Mouse (Mus musculus) embryo, embryonic 11 days (tissue): ENCODE measurements at regions not wholly inside any gene's neighbourhood (a gene's known extent, or its start where the extent isn't known, plus 50 kb on each side); places are given as distances from the start of the nearest gene placed in this dataset.
"Not testable (repeated sequence)": the region's sequence is repeated elsewhere in the genome, so short reads cannot be mapped to it uniquely, and the experiment has no call there.

Source experiments
- DNase-seq: peaks from one replicate; pipeline ENCODE4 v3.0.0-alpha.2; 2015

- no peak for DNase-seq
Observed at GRCm38 (mm10) chr16:76958597-76959392, 54.7 kb upstream of the Usp25 start.

GRCm38 (mm10) chr16:76957491-76957890 lies 56.0 kb upstream of the Usp25 start:
- no peak for DNase-seq

DNA sequence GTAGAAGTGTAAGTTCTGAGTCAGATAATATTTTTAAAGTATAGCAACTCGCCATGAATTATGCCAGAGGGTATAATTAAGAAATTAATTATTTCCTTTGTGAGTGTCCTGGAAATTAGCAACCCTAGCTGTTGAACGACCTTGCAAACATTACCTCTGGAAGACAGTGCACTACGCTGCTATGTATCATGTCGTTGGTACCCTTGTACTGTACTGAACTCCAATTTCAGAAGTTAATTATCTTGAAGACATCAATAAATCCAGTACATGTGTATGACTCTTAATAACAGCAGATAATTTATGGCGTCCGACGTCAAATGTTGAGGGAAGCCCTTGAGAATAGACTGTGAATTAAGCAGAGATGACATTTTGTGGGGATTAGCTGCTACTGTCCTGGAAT lies 56.4 kb upstream of the Usp25 start:
- DNase-seq = no peak

DNA sequence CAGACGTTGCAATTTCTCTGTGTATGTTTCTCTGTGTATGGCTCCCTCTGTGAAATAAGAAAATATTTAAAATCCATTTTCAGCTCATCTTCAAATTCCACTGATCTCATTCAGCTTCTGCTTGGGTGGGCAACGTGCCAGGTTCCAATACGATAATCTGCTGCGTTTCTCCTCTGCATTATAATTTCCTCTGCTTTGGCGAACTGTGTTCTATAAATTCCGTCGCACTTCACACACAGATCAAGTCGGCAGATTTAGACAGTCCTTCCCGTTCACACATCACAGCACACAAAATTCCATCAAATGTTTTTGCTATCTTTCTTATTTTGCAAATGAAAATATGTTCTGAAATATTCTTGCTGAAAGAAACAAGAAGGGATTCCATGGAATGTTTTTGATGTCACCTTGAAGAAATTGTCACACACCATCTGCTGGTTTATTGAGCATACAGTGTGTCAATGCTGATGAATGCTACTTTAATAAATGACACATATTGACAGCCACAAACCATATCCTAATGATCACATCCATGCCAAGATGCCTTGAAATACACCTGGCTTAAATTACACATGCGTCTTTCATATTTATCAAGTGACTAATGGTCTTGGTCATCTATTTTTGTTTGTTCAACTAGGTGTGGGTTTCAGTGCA lies 62.5 kb upstream of the Usp25 start:
- DNase-seq = no peak

DNA sequence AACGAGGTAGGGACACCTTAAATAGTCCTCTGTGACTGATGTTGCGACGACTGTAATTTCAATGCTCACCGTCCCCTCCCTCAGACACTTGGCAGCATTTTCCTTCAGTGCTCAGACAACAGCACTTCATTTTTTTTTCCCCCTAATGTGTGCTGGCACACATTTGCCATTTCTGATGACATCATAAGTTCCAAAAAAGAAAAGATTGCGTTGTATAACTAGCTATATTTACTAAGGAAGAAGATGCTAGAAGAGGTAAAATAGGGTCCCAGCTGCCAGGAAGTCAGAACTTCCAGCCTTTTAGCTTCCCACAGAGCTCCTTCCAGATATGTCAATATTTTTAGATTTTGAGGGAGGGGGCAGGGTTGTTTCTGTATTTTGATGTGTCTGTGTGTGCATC lies 66.5 kb upstream of the Usp25 start:
- DNase-seq = no peak

DNA sequence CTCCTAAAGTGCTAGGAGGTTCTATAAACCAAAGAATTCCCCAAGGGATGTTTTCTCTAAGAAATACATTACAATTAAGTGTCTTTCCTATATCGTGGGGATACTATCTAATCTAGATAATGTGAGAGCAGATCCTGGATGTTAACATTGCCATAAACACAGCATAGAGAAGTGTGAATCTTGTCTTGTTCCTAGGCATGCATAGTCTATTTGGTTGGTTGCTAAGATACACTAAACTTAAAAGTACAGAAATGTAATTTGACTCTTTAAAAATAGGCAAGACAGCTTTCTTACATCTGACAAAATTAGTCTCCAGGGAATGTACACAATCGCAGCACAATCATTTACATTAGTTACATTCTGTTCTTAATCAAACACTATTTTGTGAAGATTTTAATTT lies 75.4 kb upstream of the Usp25 start:
- DNase-seq = no peak

GRCm38 (mm10) chr16:76927901-76928300 lies 85.6 kb upstream of the Usp25 start:
- DNase-seq = no peak

- DNase-seq = not testable (repeated sequence)
Observed at GRCm38 (mm10) chr16:76920137-76920536, 93.4 kb upstream of the Usp25 start.

DNA sequence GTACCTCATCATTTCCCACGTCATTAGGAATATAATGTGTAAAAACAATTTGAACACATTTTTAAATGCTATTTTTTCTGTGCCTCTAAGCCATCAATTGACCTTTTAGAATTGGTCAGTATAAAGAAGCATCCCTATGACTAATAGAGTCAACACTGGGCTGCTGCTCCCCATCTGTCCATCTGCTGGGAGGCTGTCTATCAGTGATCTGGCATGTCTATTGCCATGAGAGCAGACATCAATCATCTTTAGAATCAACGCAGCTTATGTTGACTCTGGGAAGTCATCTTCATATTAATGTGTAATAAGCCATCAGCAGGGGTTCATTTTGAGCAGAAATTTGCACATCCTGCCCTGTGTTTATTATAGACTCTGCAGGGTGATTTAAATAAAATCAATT lies 94.9 kb upstream of the Usp25 start:
- DNase-seq = no peak

- no peak for DNase-seq
Observed at GRCm38 (mm10) chr16:76914311-76914710, 99.2 kb upstream of the Usp25 start.

GRCm38 (mm10) chr16:76905205-76905996 lies 108.1 kb upstream of the Usp25 start:
- DNase-seq = no peak

DNA sequence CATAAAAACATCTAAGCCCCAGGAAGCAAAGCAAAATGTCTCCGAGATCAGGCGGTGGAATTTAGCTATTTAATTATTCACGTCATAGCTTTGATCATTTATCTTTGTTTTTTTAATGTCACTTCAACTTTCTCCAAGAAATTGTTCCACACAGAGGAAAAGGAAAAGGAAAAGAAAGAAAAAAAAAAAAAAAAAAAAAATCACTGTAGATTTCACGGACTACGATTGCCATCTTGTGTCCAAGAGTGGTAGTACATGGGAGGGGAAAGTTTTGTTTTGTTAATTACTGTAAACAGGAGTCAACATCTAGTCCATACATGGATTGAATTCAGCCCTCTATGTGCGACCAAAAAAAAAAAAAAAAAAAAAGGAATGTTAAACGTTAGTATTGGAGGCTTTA lies 114.4 kb upstream of the Usp25 start:
- DNase-seq = peak; percentile 32

DNA sequence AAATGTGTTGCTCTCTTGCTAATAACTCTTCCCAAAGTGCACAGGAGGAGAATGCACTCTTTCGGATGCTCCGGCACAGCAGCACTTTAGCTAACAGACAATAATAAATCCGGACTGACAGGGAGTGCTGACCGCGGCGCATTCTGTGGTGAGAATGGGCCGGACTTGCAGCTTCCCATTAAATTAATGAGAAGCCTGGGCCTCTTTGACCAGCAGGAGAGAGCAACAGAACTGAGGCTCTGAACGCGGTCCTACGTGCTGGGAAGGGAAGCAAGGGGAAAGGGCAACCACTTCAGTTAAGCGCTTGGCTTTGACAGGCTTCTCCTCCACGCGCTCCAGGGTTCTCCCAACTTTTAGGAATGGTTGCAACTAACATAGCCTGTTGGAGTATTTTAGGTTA lies 117.2 kb upstream of the Usp25 start:
- DNase-seq = peak; percentile 75

- no peak for DNase-seq
Observed at GRCm38 (mm10) chr16:76895781-76896180, 117.7 kb upstream of the Usp25 start.

DNA sequence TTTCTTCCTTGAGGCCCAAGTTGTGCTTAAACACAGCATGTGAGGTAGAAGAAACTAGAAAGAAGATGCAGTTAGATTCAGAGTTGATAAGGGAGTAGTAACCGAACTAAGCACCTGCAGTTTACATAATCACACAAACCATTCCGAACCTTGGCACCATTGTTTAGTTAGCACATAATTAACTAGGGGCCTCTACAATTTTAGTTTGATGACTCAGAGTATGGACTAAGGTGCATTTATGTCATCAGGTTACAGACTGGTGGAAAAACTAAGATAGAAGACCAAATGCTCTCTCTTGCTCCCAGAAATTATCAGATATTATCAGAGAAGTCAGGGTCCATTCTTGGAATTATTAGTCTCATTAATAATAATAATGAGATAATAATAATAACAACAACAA lies 134.9 kb upstream of the Usp25 start:
- DNase-seq = no peak

DNA sequence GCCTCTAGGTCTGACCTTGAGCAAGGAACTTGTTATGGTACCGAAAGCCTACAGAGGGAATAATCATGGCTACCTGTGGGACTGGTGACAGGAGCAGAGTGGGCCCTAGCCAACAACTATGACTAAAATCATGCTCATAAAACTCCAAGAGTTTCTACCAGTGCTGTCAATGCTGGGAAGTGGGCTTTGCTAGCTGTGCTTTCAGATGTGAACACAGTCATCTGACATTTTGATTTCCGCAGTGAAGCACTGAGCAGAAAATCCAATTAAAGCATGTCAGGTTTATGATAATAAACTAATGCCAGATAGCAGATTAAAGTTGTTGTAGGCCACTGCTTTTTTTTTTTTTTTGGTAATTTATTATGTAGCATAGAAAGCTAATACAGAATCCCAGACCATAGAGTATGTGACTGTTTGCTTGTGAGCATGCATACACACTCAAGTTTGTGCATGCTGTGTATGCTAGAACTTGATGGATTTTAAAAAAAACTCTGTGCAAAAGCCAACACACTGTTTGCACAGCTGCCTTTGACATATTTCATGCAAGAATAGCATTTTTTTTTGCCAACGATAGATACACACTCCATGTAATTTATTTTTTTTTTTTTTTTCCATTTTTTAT lies 138.0 kb upstream of the Usp25 start:
- no peak for DNase-seq

GRCm38 (mm10) chr16:76866465-76866802 lies 147.1 kb upstream of the Usp25 start:
- no peak for DNase-seq

- DNase-seq = peak; percentile 65
Observed at GRCm38 (mm10) chr16:76865731-76866464, 147.6 kb upstream of the Usp25 start.

- DNase-seq = no peak
Observed at GRCm38 (mm10) chr16:76864392-76864791, 149.1 kb upstream of the Usp25 start.

- no peak for DNase-seq
Observed at GRCm38 (mm10) chr16:76855797-76856196, 157.7 kb upstream of the Usp25 start.

- DNase-seq = no peak
Observed at GRCm38 (mm10) chr16:76851396-76851795, 162.1 kb upstream of the Usp25 start.

DNA sequence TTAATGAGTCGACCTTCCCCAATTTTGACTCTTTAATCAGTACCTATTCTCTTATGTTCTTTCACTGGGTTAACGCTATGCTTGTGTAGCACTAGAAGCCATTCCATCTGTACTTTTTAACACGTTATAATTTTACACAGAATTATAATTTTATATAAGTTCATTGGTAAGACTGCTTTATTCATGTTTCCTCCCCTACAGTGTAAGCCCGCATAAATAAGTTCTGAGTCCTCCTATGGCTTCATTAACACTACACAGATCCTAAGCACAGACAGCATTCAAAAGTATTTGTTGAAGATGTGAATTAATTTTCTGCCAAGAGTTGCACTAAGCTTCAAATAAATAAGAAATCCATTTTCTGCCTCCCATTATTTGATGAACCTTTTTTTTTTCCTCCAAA lies 176.1 kb upstream of the Usp25 start:
- no peak for DNase-seq

DNA sequence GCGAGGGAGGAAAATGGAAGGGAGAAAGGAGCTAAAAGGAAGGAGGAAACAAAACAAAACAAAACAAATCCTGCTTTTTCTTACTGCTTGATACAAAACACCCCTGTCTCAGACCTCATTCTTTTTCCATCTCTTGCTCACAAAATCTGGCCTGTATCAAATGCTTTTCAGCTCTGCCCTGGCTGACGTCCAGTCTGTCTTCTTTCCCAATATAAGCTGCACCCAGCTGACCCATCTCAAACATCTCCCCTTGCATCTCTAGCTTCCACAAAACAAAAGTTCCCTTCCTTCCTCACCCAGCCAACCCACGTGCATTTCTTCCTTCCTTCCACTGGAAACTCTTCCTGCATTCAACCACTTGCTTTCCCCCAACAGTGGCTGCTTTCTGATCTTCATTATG lies 183.1 kb upstream of the Usp25 start:
- no peak for DNase-seq
